Mouse (Mus musculus) cerebral cortex, adult 2 months (tissue): ENCODE measurements around the gene Calhm2.

ENCODE experiments used
- WGBS: fragments of 180-500 bp; shearing (Covaris S2); methylation state at CpG from one replicate; pipeline ENCODE4 v1.1.7; 2018; 5-methylcytosine and 5-hydroxymethylcytosine counted together

Calhm2 gene

GRCm38 (mm10) chr19:47137771-47138421 lies at the start of gene Calhm2:
TSS of gene Calhm2 (minus strand) at chr19:47138294.
- 8% methylated on average over 28 of the region's 28 CpGs for WGBS

GRCm38 (mm10) chr19:47186514-47187275 lies 48.6 kb upstream of the Calhm2 start:
- WGBS: 40% methylated on average over 15 of the region's 15 CpGs

- 51% methylated on average over 4 of the region's 4 CpGs for whole genome bisulfite sequencing
These were observed 46.6 kb upstream of the Calhm2 start for GRCm38 (mm10) chr19:47184736-47185135.

GRCm38 (mm10) chr19:47184221-47184620 lies 46.1 kb upstream of the Calhm2 start:
- WGBS: 69% methylated on average over 8 of the region's 8 CpGs

- WGBS: 25% methylated on average over 8 of the region's 8 CpGs
These were observed 41.9 kb upstream of the Calhm2 start for GRCm38 (mm10) chr19:47180011-47180410.

- 3% methylated on average over 41 of the region's 42 CpGs for WGBS
These were observed 41.2 kb upstream of the Calhm2 start for GRCm38 (mm10) chr19:47179272-47179809.

GRCm38 (mm10) chr19:47178431-47179271 lies 40.6 kb upstream of the Calhm2 start, which contains the start of gene Neurl1a:
TSS of gene Neurl1a (plus strand) at chr19:47178820.
- WGBS: under 1% methylated on average over 97 of the region's 98 CpGs

- WGBS: 33% methylated on average over 10 of the region's 10 CpGs
These were observed 39.9 kb upstream of the Calhm2 start for GRCm38 (mm10) chr19:47178001-47178400.

GRCm38 (mm10) chr19:47176916-47177505 lies 38.9 kb upstream of the Calhm2 start:
- 61% methylated on average over 2 of the region's 2 CpGs for WGBS

- 73% methylated on average over 2 of the region's 2 CpGs for WGBS
These were observed 37.4 kb upstream of the Calhm2 start for GRCm38 (mm10) chr19:47175472-47175871.

- 46% methylated on average over 3 of the region's 3 CpGs for WGBS
These were observed 36.4 kb upstream of the Calhm2 start for GRCm38 (mm10) chr19:47174515-47174914.

- 18% methylated on average over 11 of the region's 11 CpGs for WGBS
These were observed 30.8 kb upstream of the Calhm2 start for GRCm38 (mm10) chr19:47168793-47169412.

GRCm38 (mm10) chr19:47168223-47168622 lies 30.1 kb upstream of the Calhm2 start:
- 12% methylated on average over 13 of the region's 13 CpGs for WGBS

GRCm38 (mm10) chr19:47167617-47168214 lies 29.6 kb upstream of the Calhm2 start:
- WGBS: 41% methylated on average over 7 of the region's 7 CpGs

- 60% methylated on average over 3 of the region's 3 CpGs for WGBS
These were observed 28.7 kb upstream of the Calhm2 start for GRCm38 (mm10) chr19:47166758-47167157.

GRCm38 (mm10) chr19:47163176-47163744 lies 25.2 kb upstream of the Calhm2 start:
- WGBS: 96% methylated on average over 6 of the region's 6 CpGs

- WGBS: 55% methylated on average over 4 of the region's 4 CpGs
These were observed 23.6 kb upstream of the Calhm2 start for GRCm38 (mm10) chr19:47161669-47162068.

GRCm38 (mm10) chr19:47157664-47158063 lies 19.6 kb upstream of the Calhm2 start, which contains the start of gene Calhm3:
TSS of gene Calhm3 (minus strand) at chr19:47157764.
- 88% methylated on average over 11 of the region's 11 CpGs for WGBS

GRCm38 (mm10) chr19:47153767-47154166 lies 15.7 kb upstream of the Calhm2 start:
- WGBS: 90% methylated on average over 7 of the region's 7 CpGs

- WGBS: 64% methylated on average over 12 of the region's 12 CpGs
These were observed 13.9 kb upstream of the Calhm2 start for GRCm38 (mm10) chr19:47152062-47152369.
